Mouse (Mus musculus) lung, postnatal 0 days (tissue): ENCODE data around the gene Car1.

Source experiments
- CTCF ChIP-seq: IDR thresholded peaks from 2 replicates; pipeline ENCODE4 v1.5.1; 2016; ENCODE audit warnings: antibody characterized with exemption, mild to moderate bottlenecking
- EP300 ChIP-seq: IDR thresholded peaks from 2 replicates; pipeline ENCODE4 v1.6.1; 2016; ENCODE audit warnings: antibody characterized with exemption, mild to moderate bottlenecking, control low read depth

- TF ChIP-seq EP300 (no peak), CTCF (no peak)
These were observed 69.9 kb downstream of the Car1 start for GRCm38 (mm10) chr3:14738261-14738660.
